Mouse (Mus musculus) adipocyte (in vitro differentiated cells): ENCODE data around the gene Abi1.
A peak's percentile ranks its signal among the peaks of the same experiment; 100 is the strongest.
"Not testable (repeated sequence)": the region's sequence is repeated elsewhere in the genome, so short reads cannot be mapped to it uniquely, and the experiment has no call there.

ENCODE experiments used
- DNase-seq: peaks from one replicate; pipeline ENCODE4 v3.0.0-alpha.2; 2016; ENCODE audit warnings: low spot score

Abi1 gene

DNA sequence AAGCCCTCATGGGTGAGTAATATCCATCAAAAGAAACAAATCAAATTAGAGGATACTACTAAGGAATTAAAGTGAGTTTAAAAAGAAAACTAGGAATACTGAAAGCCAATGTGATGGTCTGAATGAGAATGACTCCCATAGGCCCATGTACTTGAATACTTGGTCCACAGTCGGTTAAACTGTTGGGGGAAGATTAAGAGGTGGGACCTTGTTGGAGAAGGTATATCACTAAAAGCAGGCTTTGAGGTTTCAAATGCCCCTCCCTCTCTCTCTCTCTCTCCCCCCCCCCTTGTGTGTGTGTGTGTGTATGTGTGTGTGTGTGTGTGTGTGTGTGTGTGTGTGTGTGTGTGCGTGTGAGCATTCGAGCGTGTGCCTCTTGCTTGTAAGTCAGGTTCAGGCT, 9.4 kb downstream of the Abi1 start:
- no peak for DNase-seq

DNA sequence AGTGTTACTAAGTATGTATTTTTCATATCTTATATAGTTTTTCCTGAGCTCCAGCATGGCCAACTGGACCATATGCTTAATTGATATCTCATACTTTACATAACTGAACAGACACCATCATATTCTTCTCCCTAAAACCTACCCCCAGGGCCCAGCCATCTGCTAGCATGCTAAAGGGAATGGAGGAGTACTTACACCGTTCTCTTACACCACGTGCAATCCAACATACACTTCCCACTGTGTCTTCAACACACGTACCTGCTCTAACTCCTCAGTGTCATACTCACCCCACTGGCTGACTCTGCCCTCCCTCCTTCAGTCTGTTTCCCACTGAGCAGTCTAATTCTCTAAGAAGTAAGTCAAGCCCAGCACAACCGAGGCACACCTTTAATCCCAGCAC, 11.2 kb downstream of the Abi1 start:
- no peak for DNase-seq

DNA sequence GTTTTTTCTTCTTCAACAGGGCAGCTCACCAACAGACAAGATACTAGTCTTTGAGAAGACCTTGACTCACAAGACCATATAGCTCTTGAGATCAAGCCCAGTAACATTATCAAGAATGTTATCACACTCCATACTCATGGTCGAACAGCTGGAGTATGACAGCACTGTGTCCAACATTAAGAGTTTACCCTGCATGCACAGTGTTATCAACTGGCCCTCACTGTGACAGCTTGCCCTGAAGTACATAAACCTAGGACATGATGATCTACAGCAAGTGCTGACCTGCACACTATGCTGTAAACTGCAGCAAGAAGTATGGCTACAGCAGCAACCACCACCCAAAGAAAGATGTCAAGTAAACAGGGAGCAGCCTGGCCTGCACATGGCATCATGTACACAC, 13.7 kb downstream of the Abi1 start:
- DNase-seq, result no peak

DNA sequence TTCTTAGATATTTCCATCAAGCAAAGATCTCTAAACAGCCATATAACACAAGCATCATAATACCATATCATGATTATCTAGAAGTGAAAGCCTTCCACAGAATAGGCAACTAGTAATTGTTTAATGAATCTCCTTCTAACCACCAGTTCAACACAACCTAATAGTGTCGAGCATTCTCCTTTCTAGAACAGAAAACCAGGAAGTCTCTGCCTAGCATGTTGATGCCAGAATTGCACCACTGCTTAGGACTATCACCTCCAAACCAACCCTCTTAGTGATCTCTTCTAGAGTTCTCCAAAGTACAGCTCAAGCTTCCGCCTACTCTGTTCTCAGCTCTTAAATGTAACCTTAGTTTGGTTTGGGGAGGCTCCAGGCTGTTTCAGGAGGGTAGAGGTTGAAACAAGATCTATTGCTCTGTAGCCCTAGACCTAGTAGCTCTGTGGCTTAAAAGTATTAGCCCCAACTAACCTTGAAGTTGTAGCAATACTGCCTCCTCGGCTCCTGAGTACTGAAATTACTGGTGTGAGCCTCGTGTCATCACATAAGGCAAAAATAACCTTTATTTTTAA, 16.2 kb downstream of the Abi1 start:
- DNase-seq, result peak; percentile 32

DNA sequence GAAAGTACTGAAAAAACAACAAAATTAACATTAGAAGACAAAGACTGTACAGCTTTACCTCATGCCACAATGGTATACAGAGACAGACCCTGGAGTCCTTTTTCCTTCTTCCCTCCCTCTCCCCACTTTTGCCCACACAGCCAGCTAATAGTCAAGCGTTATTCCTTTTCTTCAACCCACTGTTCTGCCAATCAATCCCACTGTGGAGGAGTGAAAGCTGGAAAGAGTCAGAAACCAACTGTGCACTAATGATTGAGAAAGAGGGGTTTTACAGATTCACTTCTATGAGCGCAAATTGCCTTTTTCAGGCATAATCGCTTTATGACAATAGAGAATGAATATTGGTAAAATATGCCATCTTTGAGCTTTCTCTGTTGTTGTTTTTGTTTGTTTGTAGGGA, 17.0 kb downstream of the Abi1 start:
- DNase-seq, result no peak

DNA sequence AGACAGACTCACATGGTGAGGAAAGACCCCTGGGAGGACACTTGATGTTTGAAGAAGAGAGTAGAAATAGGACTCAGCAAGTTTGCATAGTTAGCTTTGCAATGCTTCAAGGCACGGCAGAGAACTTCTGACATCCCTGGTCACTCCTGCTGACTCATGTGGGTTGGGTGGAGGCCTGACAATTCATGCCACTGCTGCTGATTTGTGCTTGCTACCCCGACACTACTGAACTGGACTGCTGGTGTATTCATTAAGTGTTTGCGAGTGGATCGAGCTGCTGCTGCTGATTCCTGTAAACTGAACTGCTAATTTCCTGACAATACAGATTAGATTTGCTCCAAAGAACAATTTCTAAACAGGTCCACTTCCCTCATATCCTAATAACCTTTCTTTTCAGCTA, 18.3 kb downstream of the Abi1 start:
- DNase-seq, result peak; percentile 40

DNA sequence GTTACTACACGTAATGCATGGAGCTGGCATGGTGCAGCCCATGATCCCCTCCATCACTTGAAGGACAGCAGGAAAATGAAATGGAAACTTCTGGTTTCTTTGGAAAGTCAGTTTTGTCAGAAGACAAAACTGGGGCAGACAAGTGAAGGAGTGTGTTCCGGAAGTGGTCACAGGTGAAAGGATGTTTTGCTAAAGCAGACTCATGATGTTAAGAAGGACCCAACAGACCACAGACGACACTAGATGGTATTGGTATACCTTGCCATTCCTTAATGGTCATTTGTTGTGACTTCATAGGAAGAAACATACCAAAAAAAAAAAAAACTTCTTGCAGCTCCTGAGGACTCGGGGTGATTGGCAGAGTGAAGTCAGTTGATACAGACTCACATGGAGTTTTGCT, 18.7 kb downstream of the Abi1 start:
- DNase-seq, result no peak

DNA sequence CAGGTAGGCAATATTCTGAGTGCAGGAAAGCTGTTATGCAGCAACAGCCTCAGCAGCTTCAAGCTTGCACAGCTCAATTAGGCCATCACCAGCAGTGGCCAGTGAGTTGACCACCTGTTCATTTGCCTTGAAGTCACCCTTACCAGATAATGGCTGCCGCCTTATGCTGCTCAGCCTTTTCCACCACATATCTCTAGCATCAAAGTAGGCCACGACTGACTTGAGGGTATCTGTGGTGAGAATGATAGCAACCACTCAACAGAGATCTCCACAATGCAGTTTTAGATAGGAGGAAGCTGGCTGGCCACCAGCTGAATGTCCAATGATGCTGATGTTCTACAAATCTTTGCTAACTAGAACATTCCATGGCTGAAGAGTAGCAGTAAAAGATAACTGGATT, 20.9 kb downstream of the Abi1 start:
- DNase-seq, result no peak

DNA sequence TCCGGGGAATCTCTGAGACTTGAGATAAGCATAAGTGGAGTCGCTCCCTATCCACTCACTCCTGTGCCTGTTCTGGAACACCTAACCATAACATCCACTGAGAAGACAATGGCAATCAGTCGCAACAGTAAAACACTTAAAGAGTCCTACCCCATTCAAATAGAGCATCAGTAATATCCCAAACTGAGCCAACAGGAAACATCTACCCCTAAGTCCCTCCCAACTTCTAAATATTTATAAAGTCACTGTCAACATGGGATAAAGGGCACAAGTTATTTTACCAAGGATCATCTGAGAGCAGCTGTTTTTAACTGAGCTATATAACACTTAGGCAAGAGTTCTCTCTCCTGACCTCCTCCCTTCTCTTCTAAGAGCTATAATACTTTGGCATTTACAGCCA, 23.9 kb downstream of the Abi1 start:
- peak; percentile 20 for DNase-seq

DNA sequence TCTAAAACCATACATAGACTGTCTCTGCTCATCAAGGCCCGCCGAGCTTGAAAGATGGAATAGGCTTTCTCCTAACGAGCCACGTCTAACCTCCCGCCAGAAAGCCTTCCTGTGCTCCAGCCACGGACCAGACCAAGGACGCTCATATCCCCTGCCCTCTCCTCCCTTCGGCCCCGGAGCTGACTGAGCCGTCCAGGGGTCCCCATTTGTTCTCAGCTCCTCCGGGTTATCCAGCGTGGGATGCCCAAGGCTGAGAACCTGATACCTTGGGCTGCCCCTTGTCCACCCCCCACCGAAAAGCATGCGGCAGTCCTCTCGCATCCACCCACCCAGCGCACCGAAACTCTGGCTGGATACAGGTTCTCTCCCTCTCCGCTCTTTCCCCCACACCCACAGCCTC, 24.7 kb downstream of the Abi1 start:
- DNase-seq, result no peak

DNA sequence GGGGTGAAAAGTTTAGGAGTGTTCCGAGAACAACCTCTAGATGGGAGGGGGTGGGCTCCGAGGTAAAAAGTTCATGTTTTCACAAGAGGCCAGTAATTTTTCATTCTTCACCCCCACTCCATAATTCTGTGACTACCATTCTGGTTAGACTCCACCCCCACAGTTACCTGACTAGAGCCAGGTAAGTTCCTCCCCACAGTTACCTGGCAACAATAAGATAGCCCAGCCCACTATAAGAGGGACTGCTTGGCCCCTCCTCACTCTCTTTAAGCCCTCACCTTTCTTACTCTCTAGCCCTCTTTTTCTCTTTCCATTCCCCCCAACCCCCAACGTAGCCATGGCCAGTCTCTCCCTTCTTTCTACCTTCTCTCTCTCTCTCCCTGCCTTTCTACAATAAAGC, 25.1 kb downstream of the Abi1 start:
- DNase-seq, result not testable (repeated sequence)

DNA sequence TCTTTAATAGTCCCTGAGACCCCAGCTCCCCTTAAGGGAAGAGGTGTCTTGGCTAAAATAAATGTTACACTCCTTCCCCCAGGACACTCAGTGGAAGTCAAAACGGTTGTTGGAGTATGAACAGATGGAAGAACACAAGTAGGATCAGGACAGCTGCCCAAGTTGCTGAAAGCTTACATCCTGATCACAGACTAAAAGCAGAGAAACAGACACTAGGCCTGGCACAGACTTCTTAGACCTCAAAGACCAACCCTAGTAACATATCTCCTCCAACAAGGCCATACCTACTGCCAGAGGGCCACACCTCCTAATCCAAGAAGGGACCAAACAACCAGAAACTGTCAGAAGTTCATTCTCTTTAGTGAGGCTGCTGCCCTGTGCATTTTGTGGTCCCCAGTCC, 31.8 kb downstream of the Abi1 start:
- DNase-seq, result no peak

DNA sequence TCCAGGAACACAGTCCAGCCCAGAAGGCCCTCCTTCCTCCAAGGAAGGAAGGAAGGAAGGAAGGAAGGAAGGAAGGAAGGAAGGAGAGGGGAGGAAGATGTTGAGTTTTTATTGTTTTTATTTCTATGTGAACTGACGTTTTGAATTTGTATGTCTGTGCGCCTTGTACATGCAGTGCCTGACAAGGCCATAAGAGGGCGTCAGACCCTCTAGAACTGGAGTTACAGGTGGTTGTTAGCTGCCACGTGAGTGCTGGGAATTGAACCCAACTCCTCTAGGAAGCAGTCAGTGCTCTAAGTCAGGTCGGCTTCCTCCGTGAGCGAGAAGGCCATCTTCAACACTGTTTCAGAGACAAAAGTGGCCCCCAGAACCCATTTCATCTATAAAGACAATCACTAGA, 32.5 kb downstream of the Abi1 start:
- no peak for DNase-seq

DNA sequence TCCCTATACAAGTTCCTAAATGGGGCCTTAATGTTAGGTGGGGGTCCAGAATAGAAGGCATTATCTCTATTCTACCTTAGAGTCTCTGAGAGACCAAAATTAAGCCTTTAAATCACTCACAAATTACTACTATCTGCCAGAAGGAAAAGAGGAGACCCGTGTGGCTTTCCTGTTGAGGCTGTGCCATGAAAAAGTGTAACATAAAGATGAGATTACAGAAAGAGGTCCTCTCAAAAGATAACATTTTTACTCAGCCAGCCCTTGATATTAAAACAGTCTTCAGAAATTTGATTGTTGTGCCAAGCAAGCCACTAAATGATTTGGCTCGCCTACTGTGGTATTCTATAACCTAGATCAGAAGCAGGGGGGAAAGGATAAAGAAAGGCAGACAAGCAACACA, 32.9 kb downstream of the Abi1 start:
- DNase-seq, result no peak

DNA sequence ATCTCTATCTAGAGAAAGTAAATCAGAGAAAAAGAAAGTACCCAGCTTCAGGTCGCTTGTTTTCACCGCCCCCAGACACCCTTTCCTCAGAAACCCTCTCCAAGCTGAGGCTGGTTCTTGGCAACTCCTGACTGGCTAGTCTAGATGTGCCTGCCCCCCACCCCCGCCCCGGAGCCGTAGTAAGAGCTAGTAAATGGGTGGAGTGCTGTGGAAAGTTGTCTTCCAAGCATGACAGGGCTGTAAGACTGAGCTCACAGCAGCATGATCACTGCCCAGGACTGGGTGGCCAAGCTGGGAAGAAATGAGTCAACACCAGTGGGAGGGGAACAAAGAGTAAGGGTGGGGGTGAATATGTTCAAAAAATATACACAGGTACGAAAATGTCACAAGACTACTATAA, 33.8 kb downstream of the Abi1 start:
- DNase-seq, result no peak

DNA sequence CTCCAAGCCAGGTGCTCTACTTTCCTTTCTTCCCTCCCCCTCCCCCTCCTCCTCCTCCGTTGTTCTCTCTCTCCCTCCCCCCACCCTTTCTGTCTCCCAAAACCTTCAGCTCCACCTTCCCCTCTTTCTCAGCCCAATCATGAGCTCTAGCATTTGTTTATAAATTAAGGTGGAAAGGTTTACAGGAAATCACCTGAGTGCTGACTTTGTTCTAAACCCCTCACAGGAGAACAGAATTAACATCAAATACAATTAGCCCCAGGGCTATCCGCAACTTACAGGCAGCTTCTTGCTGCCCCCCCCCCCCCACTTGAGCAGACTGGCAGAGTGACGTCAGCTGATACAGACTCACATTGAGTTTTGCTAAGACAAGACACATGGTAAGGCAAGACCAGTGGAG, 37.4 kb downstream of the Abi1 start:
- no peak for DNase-seq

DNA sequence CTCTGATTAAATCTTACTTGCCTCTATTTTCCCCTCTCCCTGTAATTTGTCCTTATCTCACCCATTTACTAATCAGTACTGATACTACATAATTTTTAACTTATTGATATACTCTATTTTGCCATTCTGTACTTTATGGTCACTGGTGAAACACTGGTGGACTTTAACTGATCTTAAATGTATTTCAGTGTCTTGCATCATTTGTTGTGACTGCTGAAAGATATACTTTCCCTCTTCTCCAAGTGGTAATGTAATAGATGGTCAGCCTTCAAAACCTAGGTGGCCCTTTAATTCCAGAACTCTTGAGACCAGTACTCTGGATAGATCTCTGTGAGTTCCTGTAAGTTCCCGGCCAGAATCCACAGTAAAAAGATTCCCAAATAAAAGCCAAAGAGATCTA, 40.4 kb downstream of the Abi1 start:
- DNase-seq, result no peak

DNA sequence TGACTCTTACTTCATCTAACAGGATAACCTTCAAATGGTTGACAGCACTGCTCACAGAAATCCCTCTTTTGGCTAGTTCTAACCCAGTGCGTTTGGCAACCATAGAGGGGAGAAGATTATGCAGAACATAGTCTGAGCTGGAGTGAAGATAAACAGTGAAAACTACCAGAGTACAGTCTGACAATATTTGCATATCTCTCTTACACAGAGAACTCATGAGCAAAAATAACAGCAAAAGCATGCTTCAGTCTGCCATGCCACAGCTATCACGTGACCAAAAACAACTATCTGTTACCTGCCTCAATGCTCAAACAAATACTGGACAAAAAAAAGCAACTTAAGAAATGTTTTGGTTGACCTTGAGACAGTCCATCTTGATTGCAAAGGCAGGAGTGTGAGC, 41.2 kb downstream of the Abi1 start:
- no peak for DNase-seq

DNA sequence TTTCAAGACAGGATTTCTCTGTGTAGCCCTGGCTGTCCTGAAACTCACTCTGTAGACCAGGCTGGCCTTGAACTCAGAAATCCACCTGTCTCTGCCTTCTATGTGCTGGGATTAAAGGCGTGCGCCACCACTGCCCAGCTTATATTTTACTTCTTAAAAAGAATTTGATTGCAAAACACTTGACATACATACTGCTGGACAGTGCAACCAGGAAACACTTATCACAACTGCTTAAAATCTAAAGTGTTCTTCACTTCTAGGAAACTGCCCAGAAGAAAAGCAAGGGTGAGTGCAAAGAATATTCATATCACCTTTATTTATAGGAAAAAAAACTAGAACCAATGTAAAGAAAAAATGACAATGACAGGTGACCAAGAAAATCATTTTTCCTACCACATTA, 42.0 kb downstream of the Abi1 start:
- DNase-seq, result no peak

DNA sequence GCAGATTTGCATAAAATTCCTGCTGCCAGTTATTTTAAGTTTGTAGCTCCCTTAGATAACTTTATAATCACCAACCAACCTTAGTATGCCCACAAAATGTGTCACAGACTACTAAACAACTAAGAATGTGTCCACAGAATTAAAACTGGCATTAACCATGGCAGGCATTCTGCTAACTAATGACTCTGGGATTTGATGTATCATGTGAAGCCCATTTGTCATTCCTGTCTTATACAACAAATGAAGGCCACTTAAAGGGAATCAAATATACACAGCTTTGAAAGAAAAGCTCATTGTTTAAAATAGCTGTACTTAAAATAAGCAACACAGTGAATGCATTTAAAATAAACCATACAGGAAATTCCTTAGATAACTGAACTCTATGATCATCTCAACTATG, 44.0 kb downstream of the Abi1 start:
- no peak for DNase-seq

DNA sequence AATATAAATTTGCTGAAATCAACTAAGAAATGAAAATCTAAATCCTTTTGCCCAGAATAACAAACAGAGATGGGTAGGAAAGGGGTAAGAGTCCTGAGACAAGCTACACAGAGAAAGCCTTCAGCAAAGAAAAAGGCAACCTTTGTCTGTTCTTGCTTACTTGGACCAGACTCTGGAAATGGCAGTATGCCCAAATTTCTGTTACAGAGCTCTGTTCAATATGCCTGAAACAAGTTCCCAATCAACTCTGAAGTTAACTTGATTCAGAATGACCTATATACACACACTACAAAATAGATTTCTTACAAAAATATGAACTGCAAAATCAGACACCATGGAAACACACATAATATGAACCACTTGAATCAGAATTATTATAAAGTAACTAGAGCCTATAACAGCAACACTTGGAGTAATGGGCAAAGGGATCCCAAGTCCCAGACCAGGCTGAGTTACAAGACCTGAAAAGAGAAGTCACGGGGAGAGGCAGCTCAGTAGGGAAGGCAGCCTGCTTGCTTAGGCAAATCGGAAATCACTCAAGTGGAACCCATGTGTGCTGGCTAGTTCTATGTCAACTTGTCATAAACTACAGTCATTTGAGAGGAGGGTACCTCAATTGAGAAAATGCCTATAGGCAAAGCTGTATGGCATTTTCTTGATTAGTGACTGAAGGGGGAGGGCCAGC, 53.9 kb downstream of the Abi1 start:
- peak; percentile 69 for DNase-seq

DNA sequence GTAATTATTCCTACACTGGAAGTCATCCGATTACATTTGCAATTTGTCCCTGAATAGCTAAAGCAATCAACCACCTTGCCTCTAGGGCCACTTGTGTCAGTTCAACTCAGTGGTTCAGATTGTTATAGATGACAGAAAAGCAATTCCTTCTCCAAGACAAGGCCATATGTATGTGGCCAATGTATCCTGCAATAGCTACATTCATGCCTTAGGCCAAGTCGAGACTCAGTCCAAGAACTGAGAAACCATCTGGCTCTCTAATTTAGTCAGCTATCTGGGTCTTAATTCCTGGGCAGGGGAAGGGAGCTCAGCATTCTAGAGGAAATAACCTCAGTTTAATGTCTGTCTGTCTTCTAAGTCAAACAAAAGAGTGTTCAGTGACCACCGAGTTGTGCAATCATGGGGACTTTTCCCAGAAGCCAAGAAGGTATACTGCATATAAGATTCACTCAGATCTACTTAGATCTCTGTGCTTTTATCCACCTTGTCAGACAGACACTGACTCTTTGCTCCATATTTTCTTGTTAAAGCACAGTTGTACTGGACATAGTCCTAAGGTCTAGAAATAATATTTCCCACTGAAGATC, 62.6 kb downstream of the Abi1 start:
- no peak for DNase-seq

DNA sequence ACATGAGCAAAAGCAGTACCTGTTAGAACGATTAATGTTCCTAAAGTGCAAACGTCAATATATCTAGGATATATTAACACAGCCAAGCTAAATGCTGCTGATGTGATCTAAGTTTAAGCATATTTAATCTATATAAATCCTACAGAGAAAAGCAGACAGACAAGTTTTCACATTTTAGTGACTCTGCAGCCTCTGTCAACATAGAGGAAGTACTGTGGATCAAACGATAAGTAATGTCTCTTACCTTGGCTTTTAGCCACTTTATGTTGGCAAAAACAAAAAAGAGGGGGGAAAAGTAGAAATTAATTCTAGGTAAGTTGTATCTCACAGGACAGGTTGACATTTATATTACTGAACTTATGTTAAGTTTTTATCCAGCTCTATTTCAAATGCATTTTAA, 77.1 kb downstream of the Abi1 start:
- no peak for DNase-seq

DNA sequence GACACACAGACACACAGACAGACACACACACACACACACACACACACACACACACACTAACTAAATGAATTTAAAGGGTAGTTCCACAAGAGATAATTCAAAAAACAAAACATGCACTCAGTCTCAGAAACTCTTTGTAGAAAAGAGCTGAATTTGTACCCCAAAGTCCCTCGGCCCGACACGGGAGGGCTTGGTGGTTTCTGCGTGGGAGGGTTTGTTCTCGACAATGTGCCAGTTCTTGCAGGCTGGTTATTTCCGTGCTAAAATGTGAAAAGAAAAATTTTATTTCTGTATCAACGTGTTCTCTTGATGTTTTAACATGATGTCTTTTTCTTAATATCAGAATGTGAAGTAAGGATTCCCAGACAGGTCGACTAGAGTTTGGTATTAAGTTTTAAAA, 77.8 kb downstream of the Abi1 start:
- no peak for DNase-seq
